ENCODE assay signal across 8 mouse cellular contexts in the genomic region with DNA sequence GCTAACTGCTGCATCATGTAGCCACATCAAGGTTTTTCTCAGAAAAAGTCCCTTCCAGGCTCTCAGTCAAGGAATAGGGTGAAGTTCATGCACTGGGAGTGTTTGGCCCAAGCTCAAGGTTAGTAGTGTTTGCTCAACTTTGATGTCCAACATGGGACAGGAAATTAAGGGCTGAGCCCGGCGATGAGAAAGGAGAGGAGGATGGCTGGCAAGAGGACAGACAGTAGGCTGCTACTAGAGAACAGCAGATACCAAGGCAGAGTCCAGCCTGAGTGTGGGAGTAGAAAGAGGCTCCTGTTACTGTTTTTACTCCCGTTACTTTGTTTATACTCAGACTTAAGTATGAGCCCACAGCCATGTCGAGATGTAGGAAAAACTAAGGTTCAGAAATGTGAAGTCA. TPM values are rescaled to one million over a fixed set of nuclear protein-coding genes. Genes with fewer than 3 reads are reported as not detected.
DNase-seq lines count a peak whose midpoint lies in the region; ATAC-seq and TF ChIP-seq lines count a peak whose summit lies in the region.

No protein-coding gene starts in this region.

- TF ChIP-seq POLR2A in kidney, adult 2 months (IDR thresholded peaks at IDR 0.05; ENCODE audit: low read depth, low read length) = no peak

- peak overlapping the region; percentile 59 for H3K4me3 ChIP-seq in forebrain, embryonic 12.5 days (replicated peaks)
- H3K4me3 ChIP-seq in kidney, adult 2 months (ENCODE audit: insufficient read depth, low read depth, low read length) = peak overlapping the region; percentile 68
- H3K4me3 ChIP-seq in lung, embryonic 15.5 days = peak overlapping the region; percentile 66

- peak overlapping the region; percentile 68; the same call in 1 of the 2 replicates for H3K9ac ChIP-seq in forebrain, embryonic 12.5 days
- H3K9ac ChIP-seq in lung, embryonic 15.5 days = peak overlapping the region; percentile 66

- no peak overlapping the region for H3K27ac ChIP-seq in forebrain, embryonic 12.5 days
- H3K27ac ChIP-seq in kidney, adult 2 months (ENCODE audit: insufficient read depth, low read depth, low read length) = peak overlapping the region; percentile 49
- peak overlapping the region; percentile 73 for H3K27ac ChIP-seq in lung, embryonic 15.5 days

- peaks cover 15% of the 10 kb centered on the region for H3K4me1 ChIP-seq in forebrain, embryonic 12.5 days
- H3K4me1 ChIP-seq in kidney, adult 2 months (ENCODE audit: control insufficient read depth, insufficient read depth, low read length) = peaks cover 9% of the 10 kb centered on the region
- peaks cover 14% of the 10 kb centered on the region for H3K4me1 ChIP-seq in lung, embryonic 15.5 days

- peak overlapping the region; percentile 69 for H3K4me2 ChIP-seq in forebrain, embryonic 12.5 days
- peak overlapping the region; percentile 63 for H3K4me2 ChIP-seq in lung, embryonic 15.5 days

- no peaks in the 10 kb centered on the region for H3K27me3 ChIP-seq in forebrain, embryonic 12.5 days
- H3K27me3 ChIP-seq in kidney, adult 2 months (replicated peaks; ENCODE audit: control insufficient read depth, insufficient read depth, low read length) = no peaks in the 10 kb centered on the region
- H3K27me3 ChIP-seq in lung, embryonic 15.5 days = no peaks in the 10 kb centered on the region

- peak; percentile 90 for DNase-seq in heart, adult 11 months
- no peak for DNase-seq in heart, adult 9 months (ENCODE audit: low spot score in 2 of 2)
- DNase-seq in adipocyte (ENCODE audit: low spot score) = peak; percentile 74
- peak; percentile 66 for DNase-seq in kidney, adult 2 months
- peak; percentile 39 to 52 for DNase-seq in spleen, postnatal 10 days (ENCODE audit: low spot score in 2 of 2)

- TF ChIP-seq CTCF in kidney, adult 2 months (conservative IDR thresholded peaks at IDR 0.05; ENCODE audit: insufficient read depth, insufficient read length, low read depth, low read length) = no peak

- peaks cover 19% of the 10 kb centered on the region for H3K36me3 ChIP-seq in forebrain, embryonic 12.5 days (replicated peaks)
- peaks cover 12% of the 10 kb centered on the region for H3K36me3 ChIP-seq in kidney, adult 2 months (ENCODE audit: control insufficient read depth, insufficient read depth, low read length)
- H3K36me3 ChIP-seq in lung, embryonic 15.5 days = peaks cover 12% of the 10 kb centered on the region

- ATAC-seq in forebrain, embryonic 12.5 days (ENCODE audit: low FRiP score) = no peak
- no peak for ATAC-seq in lung, embryonic 15.5 days (ENCODE audit: borderline replicate concordance, extremely low read depth, low FRiP score, low TSS enrichment)
- no peak for ATAC-seq in activated CD4-positive, CD25-positive, alpha-beta regulatory T cell, adult 4 months

- 35% methylated on average over 4 of the region's 4 CpGs for WGBS in forebrain, embryonic 12.5 days
- 4% methylated on average over 4 of the region's 4 CpGs for WGBS in kidney, adult 2 months
- WGBS in lung, embryonic 15.5 days = 10% methylated on average over 4 of the region's 4 CpGs

- no peaks in the 10 kb centered on the region for H3K9me3 ChIP-seq in forebrain, embryonic 12.5 days
- H3K9me3 ChIP-seq in lung, embryonic 15.5 days = no peaks in the 10 kb centered on the region

RNA-seq across cellular contexts. Expression of a gene that starts 0.9 kb away (rescaled TPM):
- polyA plus RNA-seq in forebrain, embryonic 12.5 days (2016; fragmentation: Nextera tagmentation; extraction: Ambion mirVana) = 84.8 and 88.9 TPM in 2 replicates
- 354 and 364 TPM in 2 replicates for polyA plus RNA-seq in kidney, adult 2 months (2012; rRNA removed)
- 114 and 116 TPM in 2 replicates for polyA plus RNA-seq in lung, embryonic 15.5 days (2015; fragmentation: Nextera tagmentation; extraction: Ambion mirVana)
- polyA plus RNA-seq in activated CD4-positive, CD25-positive, alpha-beta regulatory T cell, adult 4 months (2017; shearing (Covaris generic)) = 100 to 1,000 TPM; 134 to 141 TPM

RNA-seq across cellular contexts. Expression of a gene that starts 12.2 kb away (rescaled TPM):
- polyA plus RNA-seq in forebrain, embryonic 12.5 days (2016; fragmentation: Nextera tagmentation; extraction: Ambion mirVana) = 9.8 and 12.5 TPM in 2 replicates
- polyA plus RNA-seq in kidney, adult 2 months (2012; rRNA removed) = 2.6 and 3.6 TPM in 2 replicates
- 6.4 and 7.1 TPM in 2 replicates for polyA plus RNA-seq in lung, embryonic 15.5 days (2015; fragmentation: Nextera tagmentation; extraction: Ambion mirVana)
- 1 to 10 TPM; 2.5 to 2.9 TPM for polyA plus RNA-seq in activated CD4-positive, CD25-positive, alpha-beta regulatory T cell, adult 4 months (2017; shearing (Covaris generic))

RNA-seq across cellular contexts. Expression of a gene that starts 16.0 kb away (rescaled TPM):
- polyA plus RNA-seq in forebrain, embryonic 12.5 days (2016; fragmentation: Nextera tagmentation; extraction: Ambion mirVana) = 2.0 and 2.4 TPM in 2 replicates
- 2.5 and 2.8 TPM in 2 replicates for polyA plus RNA-seq in kidney, adult 2 months (2012; rRNA removed)
- polyA plus RNA-seq in lung, embryonic 15.5 days (2015; fragmentation: Nextera tagmentation; extraction: Ambion mirVana) = 3.2 and 4.2 TPM in 2 replicates
- 1 to 10 TPM; 1.5 to 1.7 TPM for polyA plus RNA-seq in activated CD4-positive, CD25-positive, alpha-beta regulatory T cell, adult 4 months (2017; shearing (Covaris generic))

Comparison
In these comparisons a context has a peak if more than half of its experiments do, and no peak if none do; other contexts are left out.
1. DNase-seq: peak in heart, adult 11 months (single experiment), adipocyte (single experiment), kidney, adult 2 months (single experiment) and spleen, postnatal 10 days (2 of 2); none in heart, adult 9 months (0 of 2).
2. Peak in every context shown above with its lines, with median percentiles within 50 percentile points of each other: H3K4me3 ChIP-seq.